Mouse (Mus musculus) ES-E14 (cell line): ENCODE measurements at regions not wholly inside any gene's neighbourhood (a gene's known extent, or its start where the extent isn't known, plus 50 kb on each side); places are given as distances from the start of the nearest gene placed in this dataset.

Source experiments
- DNase-seq: peaks from one replicate; pipeline ENCODE4 v3.0.0-alpha.2; 2013; ENCODE audit warnings: low read depth, low spot score
- H3K27ac ChIP-seq: 2 replicates; pipeline ENCODE4 v1.5.1; 2012; ENCODE audit warnings: low read depth, mild to moderate bottlenecking, low read length, moderate library complexity, mixed read lengths; ENCODE audit not compliant: poor library complexity, insufficient read depth, severe bottlenecking
- H3K36me3 ChIP-seq: 2 replicates; pipeline ENCODE4 v1.6.1; 2012; ENCODE audit warnings: mild to moderate bottlenecking, low read length, moderate library complexity, mixed read lengths; ENCODE audit not compliant: control insufficient read depth, poor library complexity, insufficient read depth, severe bottlenecking
- H3K4me1 ChIP-seq, 2 experiments: fragments of 150-350 bp in 1 of 2; sonication (generic) in 1 of 2; 2 replicates each; pipeline ENCODE4 v1.6.1; 2012; ENCODE audit warnings: low read length in 2 of 2, mild to moderate bottlenecking in 1 of 2, mixed read lengths in 1 of 2; ENCODE audit not compliant: control insufficient read depth in 2 of 2, insufficient read depth in 2 of 2, poor library complexity in 1 of 2
- H3K4me3 ChIP-seq, 2 experiments: fragments of 150-350 bp in 1 of 2; sonication (generic) in 1 of 2; 2 replicates each; pipeline ENCODE4 v1.5.1; 2012; ENCODE audit warnings: low read length in 2 of 2, low read depth in 1 of 2, mild to moderate bottlenecking in 1 of 2, mixed read lengths in 1 of 2; ENCODE audit not compliant: insufficient read depth in 1 of 2, poor library complexity in 1 of 2, severe bottlenecking in 1 of 2
- H3K9ac ChIP-seq: 2 replicates; pipeline ENCODE4 v1.6.1; 2012; ENCODE audit warnings: low read depth, mild to moderate bottlenecking, low read length, mixed read lengths; ENCODE audit not compliant: poor library complexity, insufficient read depth, severe bottlenecking
- H3K9me3 ChIP-seq: fragments of 150-350 bp; sonication (generic); 2 replicates; pipeline ENCODE4 v1.6.1; 2012; ENCODE audit warnings: low read depth, mild to moderate bottlenecking, low read length; ENCODE audit not compliant: control insufficient read depth, insufficient read depth
- CHD2 ChIP-seq: IDR thresholded peaks from 2 replicates; pipeline ENCODE4 v1.6.1; 2014; ENCODE audit warnings: mild to moderate bottlenecking, low read depth, low read length, inconsistent platforms
- HCFC1 ChIP-seq: IDR thresholded peaks from 2 replicates; pipeline ENCODE4 v1.6.1; 2012; ENCODE audit warnings: low read length, inconsistent platforms, borderline replicate concordance; ENCODE audit not compliant: insufficient read depth
- MAFK ChIP-seq: IDR thresholded peaks from 2 replicates; pipeline ENCODE4 v1.6.1; 2014; ENCODE audit warnings: mild to moderate bottlenecking, low read depth, low read length, inconsistent platforms; ENCODE audit not compliant: insufficient read depth
- ZC3H11A ChIP-seq: IDR thresholded peaks from 2 replicates; pipeline ENCODE4 v1.6.1; 2012; ENCODE audit warnings: low read depth, mild to moderate bottlenecking, inconsistent platforms, low read length, borderline replicate concordance
- ZNF384 ChIP-seq: IDR thresholded peaks from 2 replicates; pipeline ENCODE4 v1.6.1; 2012; ENCODE audit warnings: low read depth, low read length, inconsistent platforms
- in situ Hi-C, 2 experiments: fragments of 600-800 bp; cut with MboI; formaldehyde crosslinking; loops; one replicate each; pipeline ENCODE4 v1.15.1; 2025; ENCODE audit warnings: low sequenced_read_pairs in 2 of 2, inconsistent platforms in 1 of 2; ENCODE audit not compliant: unreplicated experiment in 2 of 2

DNA sequence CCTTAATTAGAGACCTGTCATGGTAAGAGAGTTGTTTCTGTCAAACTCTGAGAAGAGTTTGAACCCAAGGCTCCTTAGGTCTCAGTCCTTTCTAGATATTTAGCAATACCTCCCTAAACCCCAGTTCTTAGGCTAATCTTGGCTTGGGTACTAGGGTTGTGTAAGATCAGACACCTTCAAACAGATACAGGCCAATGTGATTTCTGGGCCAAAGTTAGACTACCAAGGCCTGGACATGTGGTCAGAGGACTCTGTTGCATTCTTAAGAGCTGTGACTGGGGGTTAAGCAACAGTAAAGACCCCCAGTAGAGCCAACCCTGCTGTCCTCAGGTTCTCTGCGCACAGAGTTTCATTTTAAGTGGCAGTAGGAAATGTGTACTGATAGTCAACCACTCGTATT lies 70.9 kb downstream of the Tmem121 start:
- in situ Hi-C loops = no loop called here
- Histone ChIP-seq H3K36me3 (no peaks in the 10 kb centered on the region), H3K9ac (no peak overlapping the region), H3K4me3 (no peak overlapping the region), H3K9me3 (no peaks in the 10 kb centered on the region), H3K4me1 (no peaks in the 10 kb centered on the region), H3K27ac (no peak overlapping the region)
- no peak for DNase-seq
- TF ChIP-seq ZC3H11A = no peak
- no peak for TF ChIP-seq ZNF384
- no peak for TF ChIP-seq HCFC1
- no peak for TF ChIP-seq MAFK
- TF ChIP-seq CHD2 = no peak

DNA sequence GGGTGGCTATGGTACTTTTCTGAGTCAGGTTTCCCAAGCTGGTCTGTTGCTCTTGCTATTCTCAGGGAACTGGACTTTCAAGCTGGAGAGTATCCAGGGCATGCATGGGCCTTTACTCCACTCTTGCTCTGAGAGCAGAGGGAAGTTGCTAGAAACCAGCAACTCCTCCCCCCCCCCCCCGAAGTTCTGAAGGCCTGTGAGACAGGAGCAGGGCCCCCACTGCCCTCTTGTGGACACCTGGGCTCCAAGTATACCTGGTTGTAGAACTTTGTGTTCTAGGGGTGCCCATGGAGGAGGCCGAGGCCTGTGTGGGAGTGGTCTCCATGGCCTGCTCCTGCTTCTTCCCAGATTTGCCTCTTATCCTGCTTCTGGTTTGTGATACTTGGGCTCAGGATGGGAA lies 71.5 kb downstream of the Tmem121 start:
- H3K4me3 ChIP-seq = no peak overlapping the region
- TF ChIP-seq CHD2 = no peak
- TF ChIP-seq MAFK = no peak
- TF ChIP-seq HCFC1 = no peak
- TF ChIP-seq ZC3H11A = no peak
- TF ChIP-seq ZNF384 = no peak
- H3K9me3 ChIP-seq = no peaks in the 10 kb centered on the region
- in situ Hi-C loops = no loop called here
- no peaks in the 10 kb centered on the region for H3K4me1 ChIP-seq
- H3K9ac ChIP-seq = no peak overlapping the region
- no peaks in the 10 kb centered on the region for H3K36me3 ChIP-seq
- H3K27ac ChIP-seq = no peak overlapping the region
- no peak for DNase-seq

DNA sequence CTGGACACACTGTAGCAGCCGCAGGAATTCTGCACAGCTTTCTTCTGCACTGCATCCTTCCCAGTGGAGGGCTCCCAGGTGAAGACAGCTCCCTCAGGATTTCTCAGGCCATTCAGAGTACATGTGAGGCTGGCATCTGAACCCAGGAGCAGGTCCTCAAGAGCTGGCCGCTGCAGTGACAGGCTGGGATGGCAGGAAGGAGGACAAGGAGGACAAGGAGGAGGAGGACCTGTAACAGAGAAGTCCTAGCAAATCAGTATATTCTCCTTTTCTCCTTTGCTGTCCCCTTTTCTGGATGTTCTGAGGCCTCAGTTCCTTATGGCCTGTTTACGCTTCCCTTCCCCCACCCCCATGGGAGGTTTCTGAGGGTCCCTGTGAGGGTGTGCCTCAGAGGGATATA lies 73.7 kb downstream of the Tmem121 start:
- Histone ChIP-seq H3K36me3 (no peaks in the 10 kb centered on the region), H3K4me1 (no peaks in the 10 kb centered on the region), H3K9me3 (no peaks in the 10 kb centered on the region), H3K9ac (no peak overlapping the region), H3K4me3 (no peak overlapping the region), H3K27ac (no peak overlapping the region)
- TF ChIP-seq ZC3H11A = no peak
- TF ChIP-seq CHD2 = no peak
- TF ChIP-seq MAFK = no peak
- no peak for TF ChIP-seq ZNF384
- TF ChIP-seq HCFC1 = no peak
- in situ Hi-C loops = no loop called here
- DNase-seq = no peak

DNA sequence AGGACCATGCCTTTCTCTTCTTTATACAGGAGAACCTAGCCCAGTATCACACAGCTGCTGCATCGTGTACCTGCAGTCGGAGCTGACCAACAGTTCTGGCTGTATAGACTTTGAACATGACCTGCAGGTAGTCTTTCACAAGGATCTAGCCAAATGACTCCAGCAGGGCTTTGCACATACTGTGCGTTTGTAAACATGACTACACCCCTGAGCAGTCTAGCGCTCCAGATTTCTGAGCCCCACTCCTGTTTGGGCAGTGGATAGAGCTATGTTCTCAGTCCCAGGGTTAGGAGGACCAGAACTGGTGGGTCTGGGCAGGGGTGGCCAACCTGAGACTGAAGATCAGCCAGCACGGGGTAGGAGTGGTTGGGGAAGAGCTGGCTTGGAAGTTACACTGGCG lies 74.6 kb downstream of the Tmem121 start:
- no peak for DNase-seq
- H3K9ac ChIP-seq = no peak overlapping the region
- no peaks in the 10 kb centered on the region for H3K36me3 ChIP-seq
- H3K4me3 ChIP-seq = no peak overlapping the region
- TF ChIP-seq CHD2 = no peak
- no peak for TF ChIP-seq ZC3H11A
- TF ChIP-seq MAFK = no peak
- TF ChIP-seq HCFC1 = no peak
- TF ChIP-seq ZNF384 = no peak
- in situ Hi-C loops = no loop called here
- no peaks in the 10 kb centered on the region for H3K9me3 ChIP-seq
- no peak overlapping the region for H3K27ac ChIP-seq
- H3K4me1 ChIP-seq = no peaks in the 10 kb centered on the region

DNA sequence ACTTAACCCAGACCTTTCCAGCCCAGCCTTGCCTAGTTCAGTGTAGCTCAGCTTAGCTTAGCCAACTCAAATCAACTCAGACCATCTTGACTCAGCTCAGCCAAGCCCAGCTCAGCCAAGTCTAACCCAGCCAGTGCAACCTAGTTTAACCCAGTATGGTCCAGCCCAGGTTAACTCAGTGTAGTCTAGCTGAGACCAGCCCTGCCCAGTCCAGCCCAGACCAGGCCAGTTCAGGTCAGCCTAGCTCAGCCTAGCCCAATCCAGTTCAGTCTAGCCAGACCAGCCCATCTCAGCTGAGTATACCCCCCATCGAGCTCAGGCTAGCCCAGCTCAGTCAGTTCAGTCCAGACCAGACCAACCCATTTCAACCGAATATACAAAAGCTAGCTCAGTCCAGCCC lies 90.2 kb downstream of the Tmem121 start:
- in situ Hi-C loops = no loop called here
- Histone ChIP-seq H3K9ac (no peak overlapping the region), H3K4me1 (no peaks in the 10 kb centered on the region), H3K4me3 (no peak overlapping the region), H3K9me3 (no peaks in the 10 kb centered on the region), H3K27ac (no peak overlapping the region), H3K36me3 (no peaks in the 10 kb centered on the region)
- no peak for DNase-seq
- TF ChIP-seq HCFC1 = no peak
- no peak for TF ChIP-seq MAFK
- no peak for TF ChIP-seq ZC3H11A
- no peak for TF ChIP-seq ZNF384
- no peak for TF ChIP-seq CHD2
